Mouse (Mus musculus) CH12.LX (cell line): ENCODE measurements around the gene Neu2. TPM values are rescaled to one million over a fixed set of nuclear protein-coding genes. Genes with fewer than 3 reads are reported as not detected.

Experiments used
- DNase-seq: peaks from one replicate; pipeline ENCODE4 v3.0.0-alpha.2; 2013; ENCODE audit errors: extremely low read depth
- H3K27ac ChIP-seq: 2 replicates; pipeline ENCODE4 v1.5.1; 2012; ENCODE audit warnings: low read depth, mild to moderate bottlenecking, control low read depth, moderate library complexity; ENCODE audit not compliant: insufficient read depth
- H3K27me3 ChIP-seq: replicated peaks from 2 replicates; pipeline ENCODE3; 2012; ENCODE audit warnings: inconsistent platforms
- H3K36me3 ChIP-seq, 2 experiments: replicated peaks in 1 of 2; 2 replicates each; pipeline versions ENCODE3 to v1.6.1; 2012; ENCODE audit warnings: inconsistent platforms in 1 of 2, low read length in 1 of 2, mild to moderate bottlenecking in 1 of 2, mixed read lengths in 1 of 2, moderate library complexity in 1 of 2; ENCODE audit not compliant: control insufficient read depth in 1 of 2, insufficient read depth in 1 of 2
- H3K4me1 ChIP-seq, 2 experiments: 2 replicates each; pipeline ENCODE4 v1.6.1; 2012; ENCODE audit warnings: inconsistent platforms in 1 of 2, moderate library complexity in 1 of 2; ENCODE audit not compliant: insufficient read depth in 2 of 2, control insufficient read depth in 1 of 2
- H3K4me2 ChIP-seq: 2 replicates; pipeline ENCODE4 v1.6.1; 2012; ENCODE audit warnings: low read depth, mild to moderate bottlenecking, control low read depth; ENCODE audit not compliant: poor library complexity, insufficient read depth, severe bottlenecking
- H3K4me3 ChIP-seq, 3 experiments: fragments of 150-350 bp in 1 of 3; sonication (generic) in 1 of 3; replicated peaks in 1 of 3; 2 replicates each; pipeline versions ENCODE3 to v1.5.1; 2011 to 2012; ENCODE audit warnings: low read depth in 2 of 3, low read length in 2 of 3, mild to moderate bottlenecking in 2 of 3, moderate library complexity in 2 of 3, control low read depth in 1 of 3, improper control_type of control experiment in 1 of 3, inconsistent platforms in 1 of 3, mixed read lengths in 1 of 3; ENCODE audit not compliant: poor library complexity in 1 of 3
- H3K79me2 ChIP-seq: replicated peaks from 2 replicates; pipeline ENCODE4 v1.6.1; 2012; ENCODE audit warnings: mild to moderate bottlenecking, moderate library complexity; ENCODE audit not compliant: control insufficient read depth, poor library complexity, insufficient read depth, severe bottlenecking; ENCODE audit errors: extremely low read depth
- H3K9ac ChIP-seq: 2 replicates; pipeline ENCODE4 v1.6.1; 2012; ENCODE audit warnings: low read depth, mild to moderate bottlenecking, control low read depth, moderate library complexity; ENCODE audit not compliant: insufficient read depth
- H3K9me3 ChIP-seq: replicated peaks from 2 replicates; pipeline ENCODE3; 2012; ENCODE audit warnings: low read length, inconsistent platforms, mixed read lengths
- CTCF ChIP-seq, 2 experiments: IDR thresholded peaks in 1 of 2; conservative IDR thresholded peaks in 1 of 2; 2 replicates each; pipeline ENCODE4 v1.5.1; 2011 to 2012; ENCODE audit warnings: low read depth in 2 of 2, low read length in 2 of 2, improper control_type of control experiment in 1 of 2, inconsistent platforms in 1 of 2, mild to moderate bottlenecking in 1 of 2, moderate library complexity in 1 of 2
- ELF1 ChIP-seq: IDR thresholded peaks from 2 replicates; pipeline ENCODE4 v1.6.1; 2014; ENCODE audit warnings: low read depth, mild to moderate bottlenecking, inconsistent platforms, low read length, improper control_type of control experiment
- GABPA ChIP-seq: IDR thresholded peaks from 2 replicates; pipeline ENCODE4 v1.6.1; 2012; ENCODE audit warnings: low read depth, low read length, improper control_type of control experiment, inconsistent platforms; ENCODE audit not compliant: insufficient replicate concordance
- HCFC1 ChIP-seq: IDR thresholded peaks from 2 replicates; pipeline ENCODE4 v1.6.1; 2012; ENCODE audit warnings: low read depth, mild to moderate bottlenecking, inconsistent platforms, low read length, improper control_type of control experiment
- JUN ChIP-seq: IDR thresholded peaks from 2 replicates; pipeline ENCODE4 v1.6.1; 2011; ENCODE audit warnings: low read depth, mild to moderate bottlenecking, low read length, improper control_type of control experiment, moderate library complexity; ENCODE audit not compliant: insufficient read depth
- JUND ChIP-seq: conservative IDR thresholded peaks from 2 replicates; pipeline ENCODE4 v1.6.1; 2011; ENCODE audit warnings: low read depth, low read length, improper control_type of control experiment
- KAT2A ChIP-seq: IDR thresholded peaks from 2 replicates; pipeline ENCODE4 v1.6.1; 2012; ENCODE audit warnings: low read length, improper control_type of control experiment, inconsistent platforms; ENCODE audit not compliant: insufficient replicate concordance
- MAZ ChIP-seq: IDR thresholded peaks from 2 replicates; pipeline ENCODE4 v1.6.1; 2012; ENCODE audit warnings: low read depth, mild to moderate bottlenecking, inconsistent platforms, low read length, improper control_type of control experiment, moderate library complexity
- MXI1 ChIP-seq: IDR thresholded peaks from 2 replicates; pipeline ENCODE4 v1.6.1; 2011; ENCODE audit warnings: mild to moderate bottlenecking, low read depth, low read length, improper control_type of control experiment
- MYC ChIP-seq: IDR thresholded peaks from 2 replicates; pipeline ENCODE4 v1.6.1; 2011; ENCODE audit warnings: low read depth, mild to moderate bottlenecking, improper control_type of control experiment, low read length
- NELFE ChIP-seq: IDR thresholded peaks from 2 replicates; pipeline ENCODE4 v1.6.1; 2011; ENCODE audit warnings: low read depth, low read length, improper control_type of control experiment
- PAX5 ChIP-seq: IDR thresholded peaks from 2 replicates; pipeline ENCODE4 v1.6.1; 2012; ENCODE audit warnings: low read length, inconsistent platforms, mixed read lengths
- RAD21 ChIP-seq: IDR thresholded peaks from 2 replicates; pipeline ENCODE4 v1.6.1; 2011; ENCODE audit warnings: low read depth, mild to moderate bottlenecking, low read length, improper control_type of control experiment, moderate library complexity
- RCOR1 ChIP-seq: conservative IDR thresholded peaks from 2 replicates; pipeline ENCODE4 v1.6.1; 2012; ENCODE audit warnings: low read depth, mild to moderate bottlenecking, inconsistent platforms, low read length, improper control_type of control experiment
- SIN3A ChIP-seq: IDR thresholded peaks from 2 replicates; pipeline ENCODE4 v1.6.1; 2012; ENCODE audit warnings: low read length, improper control_type of control experiment, inconsistent platforms
- SMC3 ChIP-seq: IDR thresholded peaks from 2 replicates; pipeline ENCODE4 v1.6.1; 2011; ENCODE audit warnings: low read depth, low read length, improper control_type of control experiment
- UBTF ChIP-seq: IDR thresholded peaks from 2 replicates; pipeline ENCODE4 v1.6.1; 2012; ENCODE audit warnings: low read depth, mild to moderate bottlenecking, inconsistent platforms, low read length, improper control_type of control experiment, moderate library complexity
- USF1 ChIP-seq: IDR thresholded peaks from 2 replicates; pipeline ENCODE4 v1.6.1; 2014; ENCODE audit warnings: low read depth, mild to moderate bottlenecking, inconsistent platforms, low read length, improper control_type of control experiment
- ZC3H11A ChIP-seq: IDR thresholded peaks from 2 replicates; pipeline ENCODE4 v1.6.1; 2012; ENCODE audit warnings: low read depth, mild to moderate bottlenecking, inconsistent platforms, low read length, improper control_type of control experiment
- ZKSCAN1 ChIP-seq: IDR thresholded peaks from 2 replicates; pipeline ENCODE4 v1.6.1; 2012; ENCODE audit warnings: low read depth, inconsistent platforms, low read length, improper control_type of control experiment, borderline replicate concordance
- ZMIZ1 ChIP-seq: IDR thresholded peaks from 2 replicates; pipeline ENCODE4 v1.6.1; 2012; ENCODE audit warnings: low read depth, mild to moderate bottlenecking, inconsistent platforms, low read length, improper control_type of control experiment
- dilution Hi-C: fragments of 300-500 bp; cut with MboI; formaldehyde crosslinking; loops from 2 replicates; pipeline ENCODE4 v1.14.3; 2020; ENCODE audit warnings: low sequenced_read_pairs; ENCODE audit not compliant: extremely low pct_unique_long_range_greater_than_20kb, extremely low pct_ligation_motif_present
- in situ Hi-C: fragments of 300-500 bp; cut with MboI; formaldehyde crosslinking; loops from 3 replicates; pipeline ENCODE4 v1.14.3; 2019; ENCODE audit warnings: low sequenced_read_pairs, low pct_ligation_motif_present, low pct_unique_long_range_greater_than_20kb, mixed read lengths
- polyA plus RNA-seq: library from polyadenylated mRNA; unstranded; fragments of >175 nt; gene quantifications from 2 replicates; pipeline ENCODE4 v1.2.1, GENCODE M21; 2012; ENCODE audit warnings: low read depth; ENCODE audit not compliant: insufficient read length
- total RNA-seq, 2 experiments: library from RNA; depleted of rRNA; stranded (reverse); fragments of 300-350 nt in 1 of 2; fragments of >200 nt in 1 of 2; gene quantifications; 2 replicates each; pipeline ENCODE4 v1.2.3; 2012 to 2014

Gene Neu2
- total and polyA plus RNA-seq, 3 experiments, result not detected

GRCm38 (mm10) chr1:87541614-87542013, 31.9 kb downstream of the Neu2 start:
- TF ChIP-seq UBTF (no peak), SIN3A (no peak), MXI1 (no peak), ZMIZ1 (no peak), KAT2A (no peak), ZKSCAN1 (no peak), SMC3 (peak; percentile 78), NELFE (no peak; the same call in 1 of the 2 replicates), PAX5 (no peak), ELF1 (peak; percentile 20; the same call in 1 of the 2 replicates), JUN (no peak), ZC3H11A (peak; percentile 14; the same call in 1 of the 2 replicates), JUND (no peak), GABPA (no peak), MAZ (peak; percentile 59; the same call in 1 of the 2 replicates), MYC (peak; percentile 15; the same call in 1 of the 2 replicates), CTCF (conservative IDR thresholded peaks at IDR 0.05 in 1 of 2, IDR thresholded peaks at IDR 0.05 in 1 of 2; ENCODE audit: low read depth in 2 of 2, low read length in 2 of 2) (peak; percentile 39 to 83), RAD21 (peak; percentile 72), RCOR1 (no peak)
- H3K9me3 ChIP-seq, result no peaks in the 10 kb centered on the region
- H3K36me3 ChIP-seq, result no peaks in the 10 kb centered on the region
- H3K4me2 ChIP-seq, result peak overlapping the region; percentile 59; the same call in 1 of the 2 replicates
- DNase-seq, result peak; percentile 71
- H3K4me1 ChIP-seq, result peaks cover 0 to 5% of the 10 kb centered on the region in 2 experiments; a peak in 2 of 4 replicates
- H3K27me3 ChIP-seq, result no peaks in the 10 kb centered on the region
- H3K4me3 ChIP-seq, result no peak overlapping the region
- dilution Hi-C loops (no loop called here), in situ Hi-C loops (no loop called here)
- H3K9ac ChIP-seq, result peak overlapping the region; percentile 28; the same call in 1 of the 2 replicates
- no peaks in the 10 kb centered on the region for H3K79me2 ChIP-seq
- H3K27ac ChIP-seq, result no peak overlapping the region

GRCm38 (mm10) chr1:87551008-87551407, 41.3 kb downstream of the Neu2 start:
- TF ChIP-seq NELFE (no peak), USF1 (no peak), HCFC1 (no peak), UBTF (no peak)
- no peaks in the 10 kb centered on the region for H3K79me2 ChIP-seq
- H3K4me2 ChIP-seq, result no peak overlapping the region
- DNase-seq, result no peak
- no peak overlapping the region for H3K9ac ChIP-seq
- H3K4me3 ChIP-seq, result no peak overlapping the region
- no peaks in the 10 kb centered on the region for H3K27me3 ChIP-seq
- H3K9me3 ChIP-seq, result no peaks in the 10 kb centered on the region
- in situ Hi-C loops (no loop called here), dilution Hi-C loops (no loop called here)
- no peaks in the 10 kb centered on the region for H3K36me3 ChIP-seq
- peaks cover 3 to 13% of the 10 kb centered on the region in 2 experiments; a peak in 3 of 4 replicates for H3K4me1 ChIP-seq
- H3K27ac ChIP-seq, result no peak overlapping the region
